In genomic region chr19:45014981-45015402, GRCm38 (mm10) we compare ENCODE assay signal across 8 mouse cellular contexts. TPM values are rescaled to one million over a fixed set of nuclear protein-coding genes. Genes with fewer than 3 reads are reported as not detected.
DNase-seq lines count a peak whose midpoint lies in the region; ATAC-seq lines count a peak whose summit lies in the region.

No protein-coding gene starts in this region.

- WGBS in embryonic facial prominence, embryonic 13.5 days, result 0% methylated on average over 25 of the region's 25 CpGs
- 0% methylated on average over 24 of the region's 25 CpGs for WGBS in heart, embryonic 12.5 days
- WGBS in kidney, embryonic 15.5 days, result 0% methylated on average over 25 of the region's 25 CpGs
- WGBS in stomach, embryonic 15.5 days, result under 1% methylated on average over 25 of the region's 25 CpGs

- H3K4me3 ChIP-seq in embryonic facial prominence, embryonic 13.5 days, result peak overlapping the region; percentile 71
- peak overlapping the region; percentile 78 for H3K4me3 ChIP-seq in heart, embryonic 12.5 days
- H3K4me3 ChIP-seq in kidney, embryonic 15.5 days (replicated peaks), result peak overlapping the region; percentile 69
- H3K4me3 ChIP-seq in stomach, embryonic 15.5 days (replicated peaks), result peak overlapping the region; percentile 59

- ATAC-seq in embryonic facial prominence, embryonic 13.5 days (ENCODE audit: insufficient number of reproducible peaks, insufficient read depth, low FRiP score, low TSS enrichment, low read depth), result 0 out of 2 replicates have a peak, but pooled peaks have one; percentile 5
- ATAC-seq in heart, embryonic 12.5 days (ENCODE audit: insufficient number of reproducible peaks, low FRiP score), result 0 out of 2 replicates have a peak, but pooled peaks have one; percentile 29
- ATAC-seq in kidney, embryonic 15.5 days (replicated peaks; ENCODE audit: low FRiP score), result peak; percentile 16; the same call in 1 of the 2 replicates
- peak; percentile 23 for ATAC-seq in stomach, embryonic 15.5 days (ENCODE audit: insufficient read depth, low FRiP score, low read depth)

- H3K4me2 ChIP-seq in embryonic facial prominence, embryonic 13.5 days, result peak overlapping the region; percentile 94
- peak overlapping the region; percentile 98 for H3K4me2 ChIP-seq in heart, embryonic 12.5 days
- peak overlapping the region; percentile 95 for H3K4me2 ChIP-seq in kidney, embryonic 15.5 days
- H3K4me2 ChIP-seq in stomach, embryonic 15.5 days, result peak overlapping the region; percentile 95

- DNase-seq in urinary bladder, adult 18-20 months (ENCODE audit: low spot score in 2 of 2), result peak; percentile 67 to 73
- no peak for DNase-seq in urinary bladder, postnatal 10 days (ENCODE audit: low spot score)
- DNase-seq in lung, postnatal 14 days, result peak; percentile 75
- DNase-seq in layer of hippocampus, adult 9-10 months (ENCODE audit: low spot score), result no peak

- peaks cover 24% of the 10 kb centered on the region for H3K36me3 ChIP-seq in embryonic facial prominence, embryonic 13.5 days
- peaks cover 23% of the 10 kb centered on the region for H3K36me3 ChIP-seq in heart, embryonic 12.5 days
- H3K36me3 ChIP-seq in kidney, embryonic 15.5 days, result peaks cover 26% of the 10 kb centered on the region
- H3K36me3 ChIP-seq in stomach, embryonic 15.5 days, result peaks cover 10% of the 10 kb centered on the region; the same call in 1 of the 2 replicates

- no peaks in the 10 kb centered on the region for H3K27me3 ChIP-seq in embryonic facial prominence, embryonic 13.5 days
- H3K27me3 ChIP-seq in heart, embryonic 12.5 days (replicated peaks), result no peaks in the 10 kb centered on the region
- no peaks in the 10 kb centered on the region for H3K27me3 ChIP-seq in kidney, embryonic 15.5 days
- H3K27me3 ChIP-seq in stomach, embryonic 15.5 days (replicated peaks), result no peaks in the 10 kb centered on the region

- peaks cover 59% of the 10 kb centered on the region for H3K4me1 ChIP-seq in embryonic facial prominence, embryonic 13.5 days
- peaks cover 36% of the 10 kb centered on the region for H3K4me1 ChIP-seq in heart, embryonic 12.5 days (replicated peaks)
- peaks cover 60% of the 10 kb centered on the region for H3K4me1 ChIP-seq in kidney, embryonic 15.5 days
- H3K4me1 ChIP-seq in stomach, embryonic 15.5 days, result peaks cover 38% of the 10 kb centered on the region

- H3K9ac ChIP-seq in embryonic facial prominence, embryonic 13.5 days, result peak overlapping the region; percentile 77
- H3K9ac ChIP-seq in heart, embryonic 12.5 days, result peak overlapping the region; percentile 97
- H3K9ac ChIP-seq in kidney, embryonic 15.5 days, result peak overlapping the region; percentile 83
- peak overlapping the region; percentile 40; the same call in 1 of the 2 replicates for H3K9ac ChIP-seq in stomach, embryonic 15.5 days

- H3K27ac ChIP-seq in embryonic facial prominence, embryonic 13.5 days, result peak overlapping the region; percentile 99
- H3K27ac ChIP-seq in heart, embryonic 12.5 days (ENCODE audit: poor library complexity, severe bottlenecking), result peak overlapping the region; percentile 100
- H3K27ac ChIP-seq in kidney, embryonic 15.5 days, result peak overlapping the region; percentile 100
- peak overlapping the region; percentile 100 for H3K27ac ChIP-seq in stomach, embryonic 15.5 days

- no peaks in the 10 kb centered on the region for H3K9me3 ChIP-seq in embryonic facial prominence, embryonic 13.5 days
- H3K9me3 ChIP-seq in heart, embryonic 12.5 days (replicated peaks), result no peaks in the 10 kb centered on the region
- H3K9me3 ChIP-seq in kidney, embryonic 15.5 days (replicated peaks), result no peaks in the 10 kb centered on the region
- H3K9me3 ChIP-seq in stomach, embryonic 15.5 days, result no peaks in the 10 kb centered on the region

RNA-seq across cellular contexts. Expression of gene Lzts2, which starts 0.8 kb away (rescaled TPM):
- polyA plus RNA-seq in embryonic facial prominence, embryonic 13.5 days (2015; fragmentation: Nextera tagmentation; extraction: Ambion mirVana), result 64.6 and 73.3 TPM in 2 replicates
- 58.3 and 58.5 TPM in 2 replicates for polyA plus RNA-seq in heart, embryonic 12.5 days (2016; fragmentation: Nextera tagmentation; extraction: Ambion mirVana)
- polyA plus RNA-seq in kidney, embryonic 15.5 days (2015; fragmentation: Nextera tagmentation; extraction: Ambion mirVana), result 66.6 and 72.8 TPM in 2 replicates
- 65.5 and 69.9 TPM in 2 replicates for polyA plus RNA-seq in stomach, embryonic 15.5 days (2015; fragmentation: Nextera tagmentation; extraction: Ambion mirVana)

RNA-seq across cellular contexts. Expression of gene Mrpl43, which starts 8.8 kb away (rescaled TPM):
- 72.6 and 81.2 TPM in 2 replicates for polyA plus RNA-seq in embryonic facial prominence, embryonic 13.5 days (2015; fragmentation: Nextera tagmentation; extraction: Ambion mirVana)
- 60.1 and 66.8 TPM in 2 replicates for polyA plus RNA-seq in heart, embryonic 12.5 days (2016; fragmentation: Nextera tagmentation; extraction: Ambion mirVana)
- polyA plus RNA-seq in kidney, embryonic 15.5 days (2015; fragmentation: Nextera tagmentation; extraction: Ambion mirVana), result 71.9 and 73.5 TPM in 2 replicates
- 70.4 and 71.2 TPM in 2 replicates for polyA plus RNA-seq in stomach, embryonic 15.5 days (2015; fragmentation: Nextera tagmentation; extraction: Ambion mirVana)

RNA-seq across cellular contexts. Expression of gene Twnk, which starts 9.5 kb away (rescaled TPM):
- polyA plus RNA-seq in embryonic facial prominence, embryonic 13.5 days (2015; fragmentation: Nextera tagmentation; extraction: Ambion mirVana), result 27.0 and 28.5 TPM in 2 replicates
- 19.2 and 19.5 TPM in 2 replicates for polyA plus RNA-seq in heart, embryonic 12.5 days (2016; fragmentation: Nextera tagmentation; extraction: Ambion mirVana)
- polyA plus RNA-seq in kidney, embryonic 15.5 days (2015; fragmentation: Nextera tagmentation; extraction: Ambion mirVana), result 29.4 and 29.7 TPM in 2 replicates
- 18.3 and 19.8 TPM in 2 replicates for polyA plus RNA-seq in stomach, embryonic 15.5 days (2015; fragmentation: Nextera tagmentation; extraction: Ambion mirVana)

RNA-seq across cellular contexts. Expression of gene Sema4g, which starts 26.1 kb away (rescaled TPM):
- polyA plus RNA-seq in embryonic facial prominence, embryonic 13.5 days (2015; fragmentation: Nextera tagmentation; extraction: Ambion mirVana), result 7.1 and 7.6 TPM in 2 replicates
- polyA plus RNA-seq in heart, embryonic 12.5 days (2016; fragmentation: Nextera tagmentation; extraction: Ambion mirVana), result 0.91 and 1.0 TPM in 2 replicates
- 5.3 and 6.5 TPM in 2 replicates for polyA plus RNA-seq in kidney, embryonic 15.5 days (2015; fragmentation: Nextera tagmentation; extraction: Ambion mirVana)
- 6.5 and 7.4 TPM in 2 replicates for polyA plus RNA-seq in stomach, embryonic 15.5 days (2015; fragmentation: Nextera tagmentation; extraction: Ambion mirVana)

RNA-seq across cellular contexts. Expression of gene Pdzd7, which starts 30.5 kb away (rescaled TPM):
- polyA plus RNA-seq in embryonic facial prominence, embryonic 13.5 days (2015; fragmentation: Nextera tagmentation; extraction: Ambion mirVana), result 0.47 and 0.51 TPM in 2 replicates
- 0.09 and 0.18 TPM in 2 replicates for polyA plus RNA-seq in heart, embryonic 12.5 days (2016; fragmentation: Nextera tagmentation; extraction: Ambion mirVana)
- polyA plus RNA-seq in kidney, embryonic 15.5 days (2015; fragmentation: Nextera tagmentation; extraction: Ambion mirVana), result 0.78 and 1.1 TPM in 2 replicates
- 0.27 and 0.33 TPM in 2 replicates for polyA plus RNA-seq in stomach, embryonic 15.5 days (2015; fragmentation: Nextera tagmentation; extraction: Ambion mirVana)

Comparison
In these comparisons a context has a peak if more than half of its experiments do, and no peak if none do; other contexts are left out.
1. DNase-seq: peak in urinary bladder, adult 18-20 months (2 of 2) and lung, postnatal 14 days (single experiment); none in urinary bladder, postnatal 10 days (single experiment) and layer of hippocampus, adult 9-10 months (single experiment).
2. H3K9ac ChIP-seq: peak in every context shown above with its lines; median percentile 97 in heart, embryonic 12.5 days; 83 in kidney, embryonic 15.5 days; 77 in embryonic facial prominence, embryonic 13.5 days; 40 in stomach, embryonic 15.5 days.
3. Peak in every context shown above with its lines, with median percentiles within 50 percentile points of each other: ATAC-seq, H3K27ac ChIP-seq, H3K4me2 ChIP-seq and H3K4me3 ChIP-seq.